Mouse (Mus musculus): ENCODE data around the gene Mybpc2. TPM values are rescaled to one million over a fixed set of nuclear protein-coding genes. Genes with fewer than 3 reads are reported as not detected.

The Mybpc2 gene
- polyA plus RNA-seq, 1 experiment from 2014 or later, result 0.19 TPM

- 33% methylated on average over 77 of the region's 77 CpGs for WGBS
- Histone ChIP-seq H3K36me3 (replicated peaks) (peaks cover 44% of the 10 kb centered on the region), H3K4me1 (peaks cover 46% of the 10 kb centered on the region), H3K9me3 (no peaks in the 10 kb centered on the region), H3K27ac (no peak overlapping the region), H3K27me3 (replicated peaks) (no peaks in the 10 kb centered on the region), H3K4me2 (no peak overlapping the region), H3K9ac (no peak overlapping the region), H3K4me3 (no peak overlapping the region)
- no peak for ATAC-seq (replicated peaks)
These were observed 62.0 kb downstream of the Mybpc2 start for GRCm38 (mm10) chr7:44462218-44463055.

- peaks cover 51% of the 10 kb centered on the region for H3K36me3 ChIP-seq (replicated peaks)
- peaks cover 39% of the 10 kb centered on the region for H3K4me1 ChIP-seq
- ATAC-seq (replicated peaks), result no peak
- H3K4me3 ChIP-seq, result no peak overlapping the region
- no peaks in the 10 kb centered on the region for H3K9me3 ChIP-seq
- no peak overlapping the region for H3K4me2 ChIP-seq
- H3K9ac ChIP-seq, result no peak overlapping the region
- H3K27me3 ChIP-seq (replicated peaks), result no peaks in the 10 kb centered on the region
- no peak overlapping the region for H3K27ac ChIP-seq
- WGBS, result 80% methylated on average over 53 of the region's 57 CpGs
These were observed 62.8 kb downstream of the Mybpc2 start for GRCm38 (mm10) chr7:44461503-44462217.

- peaks cover 54% of the 10 kb centered on the region for H3K36me3 ChIP-seq (replicated peaks)
- H3K27ac ChIP-seq, result no peak overlapping the region
- no peak overlapping the region for H3K9ac ChIP-seq
- H3K4me1 ChIP-seq, result peaks cover 32% of the 10 kb centered on the region
- no peak for ATAC-seq (replicated peaks)
- no peak overlapping the region for H3K4me2 ChIP-seq
- H3K9me3 ChIP-seq, result no peaks in the 10 kb centered on the region
- H3K4me3 ChIP-seq, result no peak overlapping the region
- H3K27me3 ChIP-seq (replicated peaks), result no peaks in the 10 kb centered on the region
- WGBS, result 84% methylated on average over 31 of the region's 31 CpGs
These were observed 63.5 kb downstream of the Mybpc2 start for GRCm38 (mm10) chr7:44460767-44461502.

GRCm38 (mm10) chr7:44460067-44460466, 64.4 kb downstream of the Mybpc2 start:
- WGBS, result 79% methylated on average over 6 of the region's 6 CpGs
- peaks cover 54% of the 10 kb centered on the region for H3K36me3 ChIP-seq (replicated peaks)
- H3K27me3 ChIP-seq (replicated peaks), result no peaks in the 10 kb centered on the region
- no peak for ATAC-seq (replicated peaks)
- H3K4me2 ChIP-seq, result no peak overlapping the region
- H3K9ac ChIP-seq, result no peak overlapping the region
- no peaks in the 10 kb centered on the region for H3K9me3 ChIP-seq
- peaks cover 25% of the 10 kb centered on the region for H3K4me1 ChIP-seq
- H3K27ac ChIP-seq, result no peak overlapping the region
- H3K4me3 ChIP-seq, result no peak overlapping the region

- Histone ChIP-seq H3K27ac (no peak overlapping the region), H3K4me2 (no peak overlapping the region), H3K9ac (no peak overlapping the region), H3K9me3 (no peaks in the 10 kb centered on the region), H3K4me3 (no peak overlapping the region), H3K36me3 (replicated peaks) (peaks cover 41% of the 10 kb centered on the region), H3K27me3 (replicated peaks) (no peaks in the 10 kb centered on the region), H3K4me1 (peaks cover 23% of the 10 kb centered on the region)
- WGBS, result 93% methylated on average over 1 of the region's 1 CpGs
- ATAC-seq (replicated peaks), result no peak
These were observed 68.2 kb downstream of the Mybpc2 start for GRCm38 (mm10) chr7:44456302-44456701.

- H3K4me2 ChIP-seq, result no peak overlapping the region
- H3K27me3 ChIP-seq (replicated peaks), result no peaks in the 10 kb centered on the region
- 15% methylated on average over 3 of the region's 3 CpGs for WGBS
- no peaks in the 10 kb centered on the region for H3K9me3 ChIP-seq
- no peak for ATAC-seq (replicated peaks)
- no peak overlapping the region for H3K4me3 ChIP-seq
- peaks cover 29% of the 10 kb centered on the region for H3K36me3 ChIP-seq (replicated peaks)
- no peak overlapping the region for H3K9ac ChIP-seq
- 0 out of 2 replicates have a peak overlapping the region, but pooled peaks have one; percentile 41 for H3K27ac ChIP-seq
- peaks cover 45% of the 10 kb centered on the region for H3K4me1 ChIP-seq
These were observed 71.2 kb downstream of the Mybpc2 start for GRCm38 (mm10) chr7:44453256-44453655.

Small RNA genes lying within 50 kb of the gene (microRNA-seq; reads per million reads assigned to microRNA genes)
- gene Mir7052 (0.74 reads per million), gene Mir7053 (not detected)

Other genes with a start within 250 kb of the Mybpc2 start
- gene Clec11a, start 217.8 kb downstream of the Mybpc2 start, polyA plus RNA-seq (2015; fragmentation: Nextera tagmentation; extraction: Ambion mirVana), result 3.6 and 3.9 TPM in 2 replicates
- 39.8 and 46.5 TPM in 2 replicates for gene Shank1, start 214.4 kb downstream of the Mybpc2 start, polyA plus RNA-seq (2015; fragmentation: Nextera tagmentation; extraction: Ambion mirVana)
- gene Syt3, start 140.6 kb downstream of the Mybpc2 start, polyA plus RNA-seq (2015; fragmentation: Nextera tagmentation; extraction: Ambion mirVana), result 56.3 and 57.2 TPM in 2 replicates
- gene 1700008O03Rik, start 138.8 kb downstream of the Mybpc2 start, polyA plus RNA-seq (2015; fragmentation: Nextera tagmentation; extraction: Ambion mirVana), result 2.1 and 2.6 TPM in 2 replicates
- 16.7 and 18.1 TPM in 2 replicates for gene Lrrc4b, start 95.6 kb downstream of the Mybpc2 start, polyA plus RNA-seq (2015; fragmentation: Nextera tagmentation; extraction: Ambion mirVana)
- 5.8 and 6.0 TPM in 2 replicates for gene Aspdh, start 59.3 kb downstream of the Mybpc2 start, polyA plus RNA-seq (2015; fragmentation: Nextera tagmentation; extraction: Ambion mirVana)
- gene Josd2, start 56.7 kb downstream of the Mybpc2 start, polyA plus RNA-seq (2015; fragmentation: Nextera tagmentation; extraction: Ambion mirVana), result 38.8 and 42.2 TPM in 2 replicates
- gene Emc10, start 28.1 kb downstream of the Mybpc2 start, polyA plus RNA-seq (2015; fragmentation: Nextera tagmentation; extraction: Ambion mirVana), result 145 and 162 TPM in 2 replicates
- 30.1 and 36.6 TPM in 2 replicates for gene Fam71e1, start 28.1 kb downstream of the Mybpc2 start, polyA plus RNA-seq (2015; fragmentation: Nextera tagmentation; extraction: Ambion mirVana)
- gene Spib, start 7.4 kb upstream of the Mybpc2 start, polyA plus RNA-seq (2015; fragmentation: Nextera tagmentation; extraction: Ambion mirVana), result 0.05 TPM in 1 of 2 replicates, not detected in the other
- 23.8 and 25.3 TPM in 2 replicates for gene Pold1, start 24.2 kb upstream of the Mybpc2 start, polyA plus RNA-seq (2015; fragmentation: Nextera tagmentation; extraction: Ambion mirVana)
- gene Nr1h2, start 29.3 kb upstream of the Mybpc2 start, polyA plus RNA-seq (2015; fragmentation: Nextera tagmentation; extraction: Ambion mirVana), result 61.1 and 66.6 TPM in 2 replicates
- gene Napsa, start 47.7 kb upstream of the Mybpc2 start, polyA plus RNA-seq (2015; fragmentation: Nextera tagmentation; extraction: Ambion mirVana), result 1.1 and 1.4 TPM in 2 replicates
- 5.8 and 8.0 TPM in 2 replicates for gene Kcnc3, start 66.0 kb upstream of the Mybpc2 start, polyA plus RNA-seq (2015; fragmentation: Nextera tagmentation; extraction: Ambion mirVana)
- 2.3 and 2.9 TPM in 2 replicates for gene Myh14, start 146.2 kb upstream of the Mybpc2 start, polyA plus RNA-seq (2015; fragmentation: Nextera tagmentation; extraction: Ambion mirVana)
- gene Izumo2, start 184.1 kb upstream of the Mybpc2 start, polyA plus RNA-seq (2015; fragmentation: Nextera tagmentation; extraction: Ambion mirVana), result not detected in 2 replicates
- gene Vrk3, start 223.8 kb upstream of the Mybpc2 start, polyA plus RNA-seq (2015; fragmentation: Nextera tagmentation; extraction: Ambion mirVana), result 28.4 and 29.7 TPM in 2 replicates
- gene Zfp473, start 226.4 kb upstream of the Mybpc2 start, polyA plus RNA-seq (2015; fragmentation: Nextera tagmentation; extraction: Ambion mirVana), result 1.4 and 1.5 TPM in 2 replicates